Mouse (Mus musculus) gastrocnemius, postnatal 36 days (tissue): Measurements from ENCODE around the gene Gsc2. TPM values are rescaled to one million over a fixed set of nuclear protein-coding genes. Genes with fewer than 3 reads are reported as not detected.
"Not testable (repeated sequence)": the region's sequence is repeated elsewhere in the genome, so short reads cannot be mapped to it uniquely, and the experiment has no call there.

Experiments
- DNase-seq, 2 experiments: peaks; one replicate each; pipeline ENCODE4 v3.0.0; 2022
- intact Hi-C: fragments of 180-260 bp; cut with DNase I; formaldehyde crosslinking; loops from one replicate; pipeline ENCODE4 v1.15.1; 2025
- long read RNA-seq, 2 experiments: library from polyadenylated mRNA; stranded (forward); transcript quantifications; one replicate each; pipeline ENCODE4 v2.0.0; 2021
- total RNA-seq, 2 experiments: library from RNA; stranded (reverse); gene quantifications; 2 replicates each; pipeline ENCODE4 v1.2.3; 2021

Gsc2 gene
- not detected for total RNA-seq
- long read RNA-seq, experiment 1 = 0 reads
- long read RNA-seq, experiment 2 = 0 reads

DNA sequence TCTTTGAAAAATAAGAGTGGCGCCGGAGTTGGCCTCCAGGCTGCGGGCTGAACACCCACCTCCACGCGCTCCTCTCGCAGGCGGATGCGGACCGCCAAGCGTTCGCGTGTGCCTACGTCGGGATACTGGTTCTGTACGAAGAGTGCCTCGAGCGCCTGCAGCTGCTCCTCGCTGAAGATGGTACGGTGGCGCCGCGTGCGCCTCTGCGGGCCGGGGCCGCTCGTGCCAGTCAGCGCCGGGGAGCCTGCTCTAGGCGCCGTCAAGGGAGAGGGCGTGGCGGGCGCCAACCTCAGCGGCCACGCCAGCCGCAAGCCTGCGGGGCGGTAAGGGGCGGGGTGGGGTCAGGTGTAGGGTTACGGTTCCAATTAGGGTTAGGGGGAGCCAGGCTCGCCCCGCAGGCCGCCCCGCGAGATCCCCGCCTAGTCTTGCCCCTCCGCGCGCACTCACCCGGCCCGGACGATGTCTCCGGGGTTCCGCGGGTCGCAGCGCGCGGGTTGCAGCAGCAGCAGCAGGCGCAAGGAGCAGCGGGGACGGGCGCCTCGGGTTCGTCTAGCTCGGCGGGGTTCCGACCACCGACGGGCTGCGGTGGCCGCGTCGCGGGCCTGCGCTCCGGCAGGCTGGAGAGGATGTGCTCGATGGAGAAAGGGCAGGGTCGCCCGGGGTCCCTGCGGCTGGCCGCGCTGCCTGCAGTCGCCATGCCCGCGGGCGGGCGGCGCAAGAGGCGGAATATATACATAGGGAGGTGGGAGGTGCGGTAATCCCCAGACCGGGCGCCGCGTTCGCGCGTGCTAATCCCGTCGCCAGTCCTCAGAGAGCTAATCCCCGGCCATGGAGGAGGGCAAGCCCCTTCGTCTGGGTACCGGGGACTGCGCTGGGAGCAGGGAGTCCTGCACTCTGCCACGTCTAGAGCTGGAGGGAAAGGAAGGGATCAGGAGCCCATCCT is at the start of gene Gsc2:
TSS of gene Gsc2 (minus strand) at position 753 of the 943 bp plus-strand sequence.
- intact Hi-C loops = loop anchor here (5.0 kb wide), 2 partner anchors 73 to 133 kb away; no protein-coding TSS in a partner anchor
- DNase-seq = no peak

DNA sequence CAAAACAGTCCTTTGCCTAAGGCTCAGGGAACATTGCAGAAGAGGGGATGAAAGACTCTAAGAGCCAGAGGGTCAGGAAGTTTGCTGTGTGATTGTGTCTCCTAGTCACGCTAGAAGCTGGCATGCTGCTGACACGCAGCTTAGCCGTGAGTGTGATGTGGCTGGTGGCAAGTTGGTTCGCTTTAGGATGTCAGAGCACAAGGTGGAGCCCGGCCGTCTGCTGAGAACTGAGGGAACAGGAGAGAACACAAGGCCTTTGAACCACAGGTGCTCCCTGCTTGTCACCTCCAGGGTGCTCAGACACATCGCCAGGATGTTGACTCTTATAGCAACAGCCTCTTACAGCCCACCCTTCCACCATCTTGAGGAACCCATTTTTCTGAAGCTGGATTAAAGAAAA is 47.2 kb upstream of the Gsc2 start:
- DNase-seq = no peak
- intact Hi-C loops = no loop called here

DNA sequence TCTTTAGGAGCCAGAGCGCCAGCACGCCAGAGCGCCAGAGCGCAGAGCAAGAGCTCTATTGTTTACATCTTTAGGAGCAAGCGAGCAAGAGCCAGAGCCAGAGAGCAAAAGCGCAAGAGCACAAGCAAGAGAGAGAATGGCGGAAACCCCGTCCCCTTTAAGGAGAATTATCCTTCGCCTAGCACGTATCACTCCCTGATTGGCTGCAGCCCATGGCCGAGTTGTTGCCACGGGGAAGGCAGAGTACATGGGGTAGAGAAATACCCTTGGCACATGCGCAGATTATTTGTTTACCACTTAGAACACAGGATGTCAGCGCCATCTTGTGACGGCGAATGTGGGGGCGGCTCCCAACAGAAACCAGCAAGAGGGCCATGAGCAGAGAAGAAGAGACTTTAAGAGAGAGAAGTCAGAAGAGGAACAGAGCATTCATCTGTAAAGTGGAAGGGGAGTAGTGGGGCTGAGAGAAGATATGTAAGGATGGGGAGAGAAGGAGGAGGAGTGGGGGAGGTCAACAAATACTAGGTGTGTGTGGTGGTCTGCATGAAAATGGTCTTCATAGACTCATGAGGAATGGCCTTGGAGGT is 41.3 kb upstream of the Gsc2 start:
- intact Hi-C loops, DNase-seq: not testable (repeated sequence)

DNA sequence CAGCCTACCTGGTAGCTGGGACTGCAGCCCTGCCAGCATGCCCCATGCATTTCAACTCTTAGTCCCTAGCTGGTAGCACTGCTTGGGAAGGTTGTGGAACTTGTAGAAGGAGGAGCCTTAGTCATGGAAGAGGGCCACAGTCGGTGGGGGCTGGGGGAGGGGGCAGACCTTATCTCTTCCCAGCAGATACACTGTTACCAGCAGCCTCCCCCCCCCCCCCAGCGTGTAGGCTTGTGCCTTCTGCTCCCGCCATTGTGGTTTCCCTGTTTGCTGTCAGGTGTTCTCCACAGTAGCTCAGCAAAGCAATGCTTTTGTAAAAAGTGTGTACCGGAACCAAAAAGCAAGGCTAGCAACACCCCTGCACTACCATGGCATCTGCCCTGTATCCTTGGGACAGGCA is 36.8 kb upstream of the Gsc2 start:
- DNase-seq = no peak
- intact Hi-C loops = no loop called here

GRCm38 (mm10) chr16:17950068-17950467 is 35.2 kb upstream of the Gsc2 start:
- DNase-seq = no peak
- intact Hi-C loops = no loop called here

DNA sequence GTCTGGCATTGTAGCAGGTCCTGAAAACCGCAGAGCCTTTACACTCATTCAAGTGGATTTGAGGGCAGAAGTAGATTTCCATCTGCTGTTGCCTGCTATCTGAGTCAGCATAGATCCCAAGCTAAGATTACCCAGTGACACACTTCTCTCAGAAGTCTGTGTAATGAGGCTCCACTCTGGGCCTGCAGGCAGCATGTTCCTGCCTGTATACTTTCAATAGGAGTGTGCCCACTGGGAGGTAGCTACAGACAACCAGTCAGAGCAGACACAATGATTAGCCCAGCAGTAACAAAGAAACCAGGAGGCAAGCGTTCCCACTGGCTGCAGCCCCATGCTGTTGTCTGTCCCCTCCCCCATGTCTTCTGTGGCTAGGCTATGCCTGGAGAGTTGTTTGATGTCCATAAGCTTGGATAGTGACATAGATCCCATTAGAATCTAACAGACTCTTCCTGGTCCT is 34.6 kb upstream of the Gsc2 start:
- no peak for DNase-seq
- intact Hi-C loops = no loop called here

- intact Hi-C loops = no loop called here
- DNase-seq = no peak
Measured at GRCm38 (mm10) chr16:17945081-17945831, 30.4 kb upstream of the Gsc2 start.

DNA sequence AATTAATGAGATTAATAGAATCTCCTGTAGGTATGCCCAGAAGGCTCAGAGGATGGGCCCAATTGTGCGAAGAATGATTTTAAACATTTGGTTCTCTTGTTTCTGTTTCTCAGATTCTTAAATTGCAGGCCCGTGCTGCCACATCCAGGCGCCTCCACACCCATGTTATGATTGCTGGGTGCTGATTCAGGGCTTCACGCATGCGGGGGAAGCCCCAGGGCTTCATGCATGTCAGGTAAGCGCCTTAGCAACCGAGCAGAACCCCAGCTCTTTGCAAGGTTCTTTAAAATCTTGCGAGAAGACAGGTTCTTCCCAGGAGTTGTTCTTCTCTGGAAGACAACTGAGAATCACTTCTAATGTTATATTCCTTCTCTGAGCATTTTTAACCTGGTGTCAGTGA is 28.6 kb upstream of the Gsc2 start:
- intact Hi-C loops = no loop called here
- DNase-seq = no peak

GRCm38 (mm10) chr16:17939255-17939751 is 24.4 kb upstream of the Gsc2 start:
- intact Hi-C loops = no loop called here
- DNase-seq = no peak

DNA sequence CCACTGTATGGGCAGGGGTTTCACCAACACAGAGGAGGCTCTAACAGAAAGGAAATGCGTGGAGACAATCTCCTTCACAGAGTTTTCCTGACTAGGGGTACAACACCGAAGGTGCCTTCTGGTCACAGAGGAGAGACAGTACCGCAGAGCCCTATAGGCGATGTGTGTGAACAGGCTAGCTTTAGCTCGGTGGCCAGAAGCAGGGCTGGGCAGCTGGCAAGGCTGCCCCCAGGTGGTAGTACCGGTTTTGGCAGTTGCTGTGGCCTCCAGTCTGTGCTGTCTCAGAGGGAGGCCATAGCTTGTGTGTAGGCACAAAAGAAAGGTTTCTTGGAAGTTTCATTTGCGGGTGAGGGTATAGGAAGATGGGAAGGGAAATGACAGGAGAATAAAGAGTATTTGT is 24.0 kb upstream of the Gsc2 start:
- intact Hi-C loops = no loop called here
- no peak for DNase-seq

DNA sequence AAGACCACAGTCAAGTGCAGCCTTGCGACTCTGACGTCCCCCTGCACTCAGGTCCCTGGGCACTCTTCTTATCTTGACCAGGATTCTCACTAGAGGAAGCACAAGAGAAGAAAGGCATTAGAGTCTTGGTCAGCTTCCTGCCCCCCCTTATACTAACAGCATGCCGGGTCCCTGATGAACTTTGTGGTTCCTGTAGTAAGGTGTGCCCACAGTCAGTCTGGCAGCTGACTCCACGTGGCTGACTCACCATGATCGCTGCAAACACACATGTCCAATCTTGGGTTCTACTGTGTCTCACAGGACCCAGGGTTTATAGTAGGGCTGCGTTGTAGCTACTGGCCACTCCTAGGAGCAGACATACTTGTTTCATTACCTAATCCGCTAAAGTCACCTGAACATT is 23.3 kb upstream of the Gsc2 start:
- no peak for DNase-seq
- intact Hi-C loops = no loop called here

DNA sequence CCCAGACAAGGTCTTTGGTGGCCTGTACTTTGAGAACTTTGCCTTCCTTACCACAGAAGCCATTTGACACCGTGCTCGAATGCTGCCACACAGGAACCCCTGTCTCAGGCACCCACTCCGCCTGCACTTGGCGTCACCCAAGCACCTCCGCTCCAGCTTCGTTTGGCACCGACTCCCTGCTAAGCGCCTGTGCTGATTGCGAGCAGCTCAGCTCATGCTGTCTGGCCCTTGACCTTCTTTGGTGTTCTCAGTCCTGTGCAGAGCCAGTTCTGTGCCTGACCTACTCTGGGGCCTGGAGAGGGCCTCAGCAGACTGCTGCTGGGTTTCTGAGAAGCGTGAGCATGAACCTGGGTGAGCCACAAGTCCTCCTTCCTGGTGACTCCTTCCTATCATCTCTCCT is 21.9 kb upstream of the Gsc2 start:
- intact Hi-C loops = no loop called here

DNA sequence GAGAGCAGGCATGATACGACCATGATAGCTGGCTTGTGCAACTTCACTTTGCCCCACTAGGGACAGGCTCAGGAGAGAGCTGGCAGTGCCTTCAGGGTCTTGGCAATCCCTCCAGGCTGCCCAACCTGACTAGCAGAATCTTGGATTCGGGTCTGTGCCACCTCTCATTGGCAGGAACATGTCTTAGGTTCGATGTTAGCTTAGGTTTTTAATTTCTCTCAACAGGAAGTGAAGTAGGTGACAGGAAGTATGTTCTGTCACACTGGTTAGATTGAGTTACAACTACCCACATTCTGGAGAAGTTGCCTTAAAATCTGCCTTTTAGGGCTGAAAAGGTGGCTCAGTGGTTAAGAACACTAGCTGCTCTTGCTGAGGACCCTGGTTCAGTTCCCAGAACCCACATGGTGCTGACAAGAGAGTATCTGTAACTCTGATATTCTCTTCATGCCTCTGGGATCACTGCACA is 19.6 kb upstream of the Gsc2 start:
- intact Hi-C loops = no loop called here
- DNase-seq = no peak

More for the DNA sequence above, 21.9 kb upstream of the Gsc2 start:
- DNase-seq = no peak

DNA sequence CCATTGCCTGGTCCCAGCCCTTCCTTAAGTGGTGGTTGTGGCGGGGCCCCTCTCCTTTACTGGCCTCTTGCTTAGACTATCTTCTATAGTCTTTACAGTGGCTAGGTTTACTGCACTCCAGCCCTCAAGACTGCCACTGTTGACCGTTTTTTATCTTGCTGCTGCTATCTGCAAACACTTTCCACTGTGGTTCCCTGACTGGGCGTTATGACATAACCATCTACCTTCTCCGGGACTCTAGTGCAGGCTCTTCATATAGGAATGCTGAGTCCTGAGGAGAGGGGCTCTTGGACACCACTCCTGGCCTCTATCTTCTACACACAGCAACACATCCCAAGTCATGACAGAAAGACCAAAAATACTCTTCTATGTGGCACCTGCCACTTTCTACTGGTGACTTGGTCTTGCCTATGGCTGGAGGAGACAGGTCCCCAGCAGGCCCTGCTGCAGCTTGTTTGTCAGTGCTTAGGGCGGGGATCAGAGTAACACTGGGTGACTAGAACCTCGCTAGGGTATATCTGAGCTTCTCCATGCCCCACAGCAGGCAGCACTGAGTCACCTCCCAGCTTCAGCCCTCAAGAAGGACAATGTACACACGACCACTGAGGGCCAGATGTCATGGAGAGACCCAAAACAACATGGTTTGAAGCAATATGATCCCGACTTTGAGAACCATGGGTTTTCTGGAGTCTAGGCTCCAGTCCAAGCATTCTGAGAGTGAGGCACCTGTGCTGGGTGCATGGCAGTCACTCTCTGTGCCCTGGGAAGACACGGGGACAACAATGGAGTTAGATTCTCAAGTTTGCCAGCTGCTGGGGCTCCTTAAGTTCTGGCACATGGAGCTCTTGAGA is 19.0 kb upstream of the Gsc2 start:
- intact Hi-C loops = no loop called here
- no peak for DNase-seq

DNA sequence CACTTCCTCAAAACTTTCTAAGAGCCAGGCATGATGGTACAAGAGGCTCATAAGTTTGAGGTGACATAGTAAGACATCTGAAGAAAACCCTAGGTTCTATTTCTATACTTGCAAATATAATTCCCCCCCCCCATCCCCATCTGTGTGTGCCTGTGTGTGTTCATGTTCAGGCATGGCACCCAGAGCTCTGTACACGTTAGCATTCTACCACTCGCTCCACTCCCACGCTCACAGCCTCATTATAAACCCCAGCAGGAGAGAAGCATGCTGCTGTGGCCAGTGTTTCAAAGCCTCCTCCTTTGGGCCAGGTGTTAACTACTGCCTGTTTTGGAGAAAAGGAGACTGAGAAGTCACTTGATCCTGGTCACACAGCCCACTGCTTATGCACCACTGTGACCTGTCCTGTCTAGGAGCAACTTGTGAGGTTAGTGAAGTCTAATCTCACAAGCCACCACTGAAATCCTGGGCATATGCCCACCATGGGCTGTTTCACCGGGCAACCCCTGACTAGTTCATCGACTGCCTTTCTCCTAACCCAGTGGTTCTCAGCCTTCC is 17.1 kb upstream of the Gsc2 start:
- intact Hi-C loops = no loop called here
- no peak for DNase-seq

GRCm38 (mm10) chr16:17929631-17930030 is 14.8 kb upstream of the Gsc2 start:
- no peak for DNase-seq
- intact Hi-C loops = no loop called here

DNA sequence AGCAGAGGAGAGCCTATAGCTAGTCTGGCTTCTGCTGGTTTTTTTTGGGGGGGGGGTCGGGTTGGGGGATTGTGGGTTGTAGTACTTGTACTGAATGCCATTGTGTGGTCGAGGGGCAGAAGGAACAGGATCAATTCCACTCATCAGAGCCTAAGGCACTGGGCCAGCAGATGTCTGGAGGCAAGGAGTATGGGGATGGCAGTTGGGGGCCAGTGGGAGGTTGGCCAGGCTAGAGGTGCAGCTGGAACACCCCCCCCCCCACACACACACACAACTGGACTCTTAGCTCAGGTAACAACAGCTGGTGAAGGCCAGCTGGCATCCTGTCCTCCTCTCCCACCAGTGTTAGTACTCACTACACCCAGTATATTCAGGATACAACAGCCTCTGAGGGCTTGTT is 14.4 kb upstream of the Gsc2 start:
- no peak for DNase-seq
- intact Hi-C loops = no loop called here

DNA sequence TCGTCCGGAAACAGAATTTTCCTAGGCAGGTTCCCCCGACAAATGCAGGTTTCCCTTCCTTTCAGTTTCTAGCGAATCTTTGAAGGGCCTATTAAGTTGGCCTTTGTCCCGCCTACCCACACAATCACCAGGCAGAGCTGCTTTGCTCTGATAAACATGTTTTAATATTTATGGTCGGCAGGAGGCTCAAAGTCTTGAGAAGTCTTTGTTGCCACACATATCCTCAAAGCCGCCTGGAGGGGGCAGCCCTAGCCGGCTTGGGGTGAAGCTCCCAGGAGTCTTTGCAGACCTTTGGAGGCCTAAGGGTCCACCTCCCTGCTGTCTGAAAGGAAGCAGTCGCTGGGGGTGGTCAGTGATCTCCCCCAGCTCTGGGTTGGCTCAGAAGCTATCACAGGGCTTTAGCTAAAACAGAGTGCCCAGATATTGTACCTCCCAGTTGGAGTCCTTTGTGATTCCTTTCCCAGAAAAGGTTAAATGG is 13.8 kb upstream of the Gsc2 start:
- intact Hi-C loops = no loop called here
- DNase-seq = peak; percentile 39 to 42

DNA sequence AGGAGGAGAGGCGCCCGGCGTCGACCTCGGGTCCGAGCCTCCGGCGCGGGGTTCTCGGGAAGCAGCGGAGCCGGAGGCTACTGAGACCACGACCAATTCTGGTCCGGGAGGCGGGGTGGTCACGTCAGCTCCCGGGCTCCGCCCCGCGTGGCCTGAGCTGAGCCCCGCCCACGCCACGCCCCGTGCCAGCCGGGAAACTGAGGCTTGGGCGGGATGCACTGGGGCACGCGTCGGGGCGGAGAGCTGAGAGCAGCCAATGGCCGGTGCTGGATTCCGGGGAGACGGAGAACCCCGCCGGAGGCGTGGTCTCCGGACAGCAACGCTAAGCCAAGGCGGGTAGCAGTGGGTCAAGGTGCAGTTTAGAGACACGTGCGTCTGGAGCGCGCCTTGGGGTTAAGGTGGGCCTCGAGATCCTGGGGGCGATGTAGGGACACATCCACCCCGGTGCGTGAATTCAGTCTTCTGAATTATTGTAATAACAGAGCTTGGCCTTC is 13.3 kb upstream of the Gsc2 start, which contains the start of gene Slc25a1:
TSS of gene Slc25a1 (minus strand) at position 133 of the 494 bp plus-strand sequence.
- peak; percentile 54 to 59 for DNase-seq
- intact Hi-C loops = no loop called here
